Mouse (Mus musculus) brain, embryonic 14.5 days (tissue): Measurements from ENCODE around the gene Tmem104. TPM values are rescaled to one million over a fixed set of nuclear protein-coding genes. Genes with fewer than 3 reads are reported as not detected.
A peak's percentile ranks its signal among the peaks of the same experiment; 100 is the strongest.

Experiments
- DNase-seq: peaks from one replicate; pipeline ENCODE4 v3.0.0-alpha.2; 2011; ENCODE audit warnings: low read depth
- CTCF ChIP-seq: fragments of 200-500 bp; IDR thresholded peaks from 2 replicates; pipeline ENCODE4 v1.5.1; 2012; ENCODE audit warnings: inconsistent platforms, mild to moderate bottlenecking, moderate library complexity, borderline replicate concordance; ENCODE audit not compliant: insufficient read depth, insufficient read length; ENCODE audit errors: extremely low read depth
- POLR2A ChIP-seq: fragments of 200-500 bp; IDR thresholded peaks from 2 replicates; pipeline ENCODE4 v1.6.1; 2012; ENCODE audit warnings: mild to moderate bottlenecking, inconsistent platforms, borderline replicate concordance; ENCODE audit not compliant: poor library complexity, insufficient read depth, insufficient read length, severe bottlenecking; ENCODE audit errors: extremely low read depth
- polyA plus RNA-seq: library from polyadenylated mRNA; depleted of rRNA; stranded (reverse); fragments of >200 nt; gene quantifications from 2 replicates; pipeline ENCODE4 v1.2.3, GENCODE M21; 2012

Gene Tmem104
- polyA plus RNA-seq, 1 experiment, result 10.7 TPM

DNA sequence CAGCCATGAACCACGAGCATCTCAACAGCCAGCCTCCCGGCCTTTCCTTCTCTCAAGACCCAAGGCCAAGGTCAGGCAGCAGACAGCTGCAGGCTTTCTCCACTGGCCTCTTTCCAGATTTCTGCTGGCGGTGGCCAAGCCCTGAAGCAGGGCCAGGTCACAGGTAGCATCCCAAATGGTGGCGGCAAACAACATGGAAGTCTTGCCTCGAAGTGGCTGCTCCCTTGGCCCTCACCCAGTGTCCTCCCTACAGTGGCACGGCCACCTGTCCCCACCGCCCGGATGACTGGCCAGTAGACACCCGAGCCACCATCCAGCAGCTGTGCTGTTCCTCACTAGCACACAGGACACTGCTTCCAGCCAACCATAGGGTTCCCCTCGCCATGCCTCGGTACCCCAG, 54.1 kb downstream of the Tmem104 start:
- DNase-seq, result no peak
- no peak for TF ChIP-seq CTCF
- no peak for TF ChIP-seq POLR2A

DNA sequence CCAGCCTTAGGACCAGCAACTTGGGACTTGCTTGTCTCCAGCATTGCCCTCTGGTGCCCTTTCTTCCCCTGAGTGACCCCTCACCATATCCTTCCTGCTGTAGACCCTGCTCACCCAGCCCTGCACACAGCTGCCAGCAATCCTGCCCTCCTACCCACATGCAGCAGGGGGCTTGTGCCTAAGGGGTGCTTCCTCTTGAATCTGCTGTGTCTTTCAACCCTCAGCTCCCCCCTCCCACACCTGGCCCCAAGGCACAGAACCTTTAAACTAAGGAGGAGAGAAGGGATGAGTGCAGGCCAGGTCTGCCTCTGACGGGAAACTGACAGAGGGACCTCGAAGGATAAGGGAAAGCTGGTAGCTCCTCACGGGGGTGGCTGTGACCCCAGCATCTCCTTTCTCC, 55.5 kb downstream of the Tmem104 start:
- TF ChIP-seq POLR2A, result no peak
- no peak for TF ChIP-seq CTCF
- DNase-seq, result no peak

DNA sequence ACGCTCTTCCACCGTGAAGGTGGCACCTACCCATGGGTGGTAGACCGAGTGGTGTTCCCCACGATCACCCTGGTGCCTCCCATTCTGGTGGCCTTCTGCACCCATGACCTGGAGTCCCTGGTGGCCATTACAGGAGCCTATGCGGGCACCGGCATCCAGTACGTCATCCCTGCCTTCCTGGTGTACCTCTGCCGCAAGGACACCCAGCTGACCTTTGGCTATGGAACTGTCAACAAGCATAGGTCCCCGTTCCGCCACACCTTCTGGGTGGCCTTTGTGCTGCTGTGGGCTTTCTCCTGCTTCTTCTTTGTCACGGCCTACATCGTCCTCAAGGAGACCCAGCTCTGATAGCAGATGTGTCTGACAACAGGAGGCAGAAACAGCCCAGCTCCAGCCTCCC, 56.5 kb downstream of the Tmem104 start:
- DNase-seq, result no peak
- TF ChIP-seq CTCF, result no peak
- TF ChIP-seq POLR2A, result no peak

DNA sequence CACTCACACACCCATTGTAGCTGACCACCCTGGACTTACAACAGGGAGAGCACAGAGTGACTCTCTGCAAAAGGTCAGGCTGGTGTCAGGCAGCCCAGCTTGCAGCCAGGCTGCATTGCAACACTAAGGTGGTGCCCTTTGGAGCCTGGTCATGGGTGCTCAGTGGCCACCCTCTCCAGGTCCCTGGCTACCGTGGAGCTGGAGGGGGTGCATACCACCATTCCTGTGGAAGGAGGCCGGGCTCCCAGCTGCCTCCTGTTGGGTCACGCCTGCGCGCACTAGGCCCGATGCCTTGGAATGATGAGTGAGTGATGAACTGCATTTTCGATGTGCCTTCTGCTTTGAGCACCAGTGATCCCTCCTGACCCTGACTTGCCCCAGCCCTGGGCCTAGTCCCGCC, 57.6 kb downstream of the Tmem104 start:
- no peak for DNase-seq
- TF ChIP-seq POLR2A (no peak), CTCF (no peak)

- TF ChIP-seq CTCF, result no peak
- no peak for TF ChIP-seq POLR2A
- DNase-seq, result peak; percentile 42
Observed at GRCm38 (mm10) chr11:115246386-115246785, 59.1 kb downstream of the Tmem104 start.

GRCm38 (mm10) chr11:115247240-115247639, 60.0 kb downstream of the Tmem104 start:
- TF ChIP-seq POLR2A, result no peak
- no peak for TF ChIP-seq CTCF
- no peak for DNase-seq

DNA sequence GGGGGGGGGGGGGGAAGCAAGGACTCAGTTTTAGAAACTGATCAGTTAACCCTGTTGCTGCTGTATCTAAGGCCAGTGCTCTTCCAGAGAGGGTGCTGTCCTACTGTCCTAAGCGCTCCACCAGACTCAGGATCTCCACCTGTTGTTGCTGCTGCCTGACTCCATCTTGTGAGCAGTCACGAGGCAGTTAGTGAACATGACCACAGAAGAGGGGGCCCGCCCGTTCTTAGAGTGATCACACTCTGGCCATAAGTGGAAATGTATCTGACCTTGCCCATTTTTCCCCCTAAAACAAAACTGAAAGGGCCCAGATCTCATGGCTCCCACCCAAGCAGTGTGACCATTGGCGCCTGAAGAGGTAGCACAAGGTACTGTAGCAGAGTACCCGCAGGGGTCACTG, 60.7 kb downstream of the Tmem104 start:
- TF ChIP-seq CTCF (no peak), POLR2A (no peak)
- DNase-seq, result no peak

- TF ChIP-seq CTCF, result peak; percentile 10; the same call in 1 of the 2 replicates
- TF ChIP-seq POLR2A, result no peak
- DNase-seq, result peak; percentile 32
Observed at GRCm38 (mm10) chr11:115249721-115250404, 62.6 kb downstream of the Tmem104 start.

- DNase-seq, result peak; percentile 42
Observed at GRCm38 (mm10) chr11:115250405-115251090, 63.3 kb downstream of the Tmem104 start.

GRCm38 (mm10) chr11:115251258-115251657, 64.0 kb downstream of the Tmem104 start:
- no peak for DNase-seq
- TF ChIP-seq CTCF, result no peak
- no peak for TF ChIP-seq POLR2A

More at GRCm38 (mm10) chr11:115250405-115251090, 63.3 kb downstream of the Tmem104 start:
- TF ChIP-seq CTCF (no peak), POLR2A (no peak)

GRCm38 (mm10) chr11:115257775-115258510, 70.7 kb downstream of the Tmem104 start:
- TF ChIP-seq CTCF (no peak), POLR2A (no peak)
- DNase-seq, result no peak

- DNase-seq, result no peak
- TF ChIP-seq CTCF, result no peak
Observed at GRCm38 (mm10) chr11:115259134-115259533, 71.8 kb downstream of the Tmem104 start.

DNA sequence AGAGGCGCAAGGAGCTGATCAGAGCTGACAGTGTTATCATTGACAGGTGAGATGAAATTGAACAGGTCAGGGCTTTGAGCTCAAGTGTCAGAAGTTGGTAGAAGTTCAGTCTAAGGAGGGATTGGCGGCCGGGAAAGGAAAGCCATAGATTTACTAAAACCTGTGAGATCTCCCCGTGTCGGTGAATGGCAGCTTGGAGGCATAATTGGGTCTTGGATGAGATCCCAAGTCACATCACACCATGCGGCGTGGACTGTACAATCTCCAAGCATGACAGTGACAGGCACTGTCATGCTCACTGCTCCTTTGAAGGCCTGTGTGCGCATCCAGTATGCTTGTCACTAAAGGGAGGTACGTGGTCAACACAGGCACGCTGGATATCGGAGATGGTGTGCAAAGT, 75.7 kb downstream of the Tmem104 start:
- DNase-seq, result peak; percentile 61
- TF ChIP-seq CTCF, result no peak
- TF ChIP-seq POLR2A, result no peak
